Mouse (Mus musculus): Measurements from ENCODE around the gene Ahdc1. TPM values are rescaled to one million over a fixed set of nuclear protein-coding genes. Genes with fewer than 3 reads are reported as not detected.

The Ahdc1 gene
- total RNA-seq, 2 experiments from 2014 or later: 27.4 to 31.7 TPM

DNA sequence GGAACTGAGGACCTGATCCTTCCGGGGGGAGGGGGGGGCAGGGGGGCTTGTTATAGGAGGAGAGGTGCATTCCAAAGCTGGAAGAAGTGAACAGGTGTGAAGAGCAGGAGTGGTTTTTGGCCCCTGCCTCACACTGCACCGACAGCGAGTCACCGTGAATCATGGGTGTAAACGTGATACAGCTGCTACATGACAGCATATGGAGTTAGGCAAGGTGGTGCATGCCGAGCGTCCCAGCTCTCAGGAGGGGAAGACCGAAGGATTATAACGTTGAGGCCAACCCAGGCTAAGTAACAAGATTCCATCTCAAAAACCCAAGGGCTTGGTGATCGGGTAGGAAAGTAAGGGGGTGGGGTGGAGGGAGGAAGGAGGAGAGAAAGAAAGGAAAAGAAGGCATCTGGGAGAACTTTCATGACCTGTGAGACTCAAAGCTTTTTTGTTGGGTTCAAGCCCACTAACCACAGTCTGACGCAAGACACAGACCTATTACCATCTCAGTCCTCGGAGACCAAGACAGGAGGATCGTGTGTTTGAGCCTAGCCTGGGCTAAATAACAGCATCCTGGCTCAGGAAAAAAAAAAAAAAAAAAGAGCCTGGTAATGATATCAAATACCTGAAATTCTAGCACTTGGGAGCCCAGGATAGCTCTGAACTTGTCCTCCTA lies 101.2 kb downstream of the Ahdc1 start:
- DNase-seq: no peak
- intact Hi-C loops (cut with DNase I): no loop called here

DNA sequence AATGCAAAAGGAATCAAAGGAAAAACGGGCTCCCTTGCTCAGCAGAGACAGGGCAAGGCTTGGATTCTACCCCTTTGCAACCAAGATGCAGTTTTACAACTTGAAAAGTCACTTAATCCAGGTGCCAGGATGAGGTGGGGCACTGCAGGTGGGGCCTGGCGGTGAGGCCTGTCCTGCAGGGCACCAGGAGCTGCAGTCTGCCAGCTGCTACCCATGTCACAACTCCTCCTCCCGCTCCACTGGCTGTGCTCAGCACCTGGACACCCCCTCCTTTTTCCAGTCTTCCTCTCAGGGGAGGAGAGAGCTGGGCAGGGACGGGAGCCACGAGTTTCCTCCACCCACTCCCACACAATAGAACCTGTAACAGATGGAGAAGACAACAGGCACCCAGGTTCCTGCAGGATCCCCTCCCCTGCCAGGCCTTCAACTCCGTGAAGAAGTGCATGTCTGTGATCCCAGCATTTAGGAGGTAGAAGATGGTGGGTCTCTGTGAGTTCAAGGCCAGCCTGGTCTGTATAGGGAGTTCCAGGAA lies 102.4 kb downstream of the Ahdc1 start:
- intact Hi-C loops (cut with DNase I): no loop called here
- DNase-seq: no peak

DNA sequence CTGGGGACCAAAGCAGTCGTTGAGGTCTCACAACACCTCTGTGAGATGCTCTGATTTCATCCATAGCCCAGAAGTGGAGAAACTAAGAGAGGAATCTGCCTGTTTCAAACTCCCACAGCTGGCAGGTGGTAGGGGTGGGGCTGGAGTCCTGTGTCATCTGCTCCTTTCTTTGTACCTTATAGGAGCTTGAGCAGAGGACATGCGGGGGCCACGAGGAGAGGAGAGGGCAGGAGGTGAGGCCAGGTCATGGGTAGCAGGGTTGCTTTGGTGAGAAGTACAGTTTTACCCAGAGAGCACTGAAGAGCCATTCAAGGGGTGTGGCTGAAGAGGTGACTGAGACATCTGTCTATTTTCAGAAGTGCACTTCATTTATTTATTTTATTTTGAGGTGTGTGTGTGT lies 103.7 kb downstream of the Ahdc1 start:
- intact Hi-C loops (cut with DNase I): no loop called here
- no peak for DNase-seq

DNA sequence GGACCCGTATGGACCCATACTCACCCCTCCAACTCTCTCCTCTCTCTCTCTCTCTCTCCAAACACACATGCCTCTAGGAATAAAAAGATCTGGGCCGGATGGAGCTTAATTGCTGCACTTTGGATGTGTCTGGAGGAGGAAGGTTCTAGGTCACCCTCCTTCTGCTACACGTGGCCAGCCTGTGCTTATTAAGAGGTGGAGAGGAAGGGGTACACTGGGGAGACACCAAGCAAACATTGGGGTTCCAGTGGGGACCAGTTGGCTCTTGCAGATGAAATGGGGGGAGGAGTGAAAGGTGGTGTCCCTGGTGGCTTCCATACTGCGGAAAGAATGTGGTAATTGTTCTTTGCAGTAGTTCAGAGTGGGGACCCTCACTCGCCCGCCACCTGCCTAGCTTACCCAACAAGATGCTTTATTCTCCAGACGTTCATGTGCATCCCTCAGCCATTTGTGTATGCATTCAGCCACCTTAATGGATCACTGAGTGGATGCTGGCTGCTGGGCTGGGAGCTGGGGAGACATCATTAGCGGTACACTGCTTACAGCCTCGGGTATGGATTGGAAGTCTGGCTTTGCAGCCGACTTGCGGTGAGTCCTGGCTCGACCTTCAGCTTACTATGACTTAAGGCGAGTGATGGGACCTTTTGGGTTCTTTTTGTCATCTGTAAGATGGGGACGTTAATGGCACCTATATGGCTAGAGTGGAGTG lies 104.8 kb downstream of the Ahdc1 start:
- DNase-seq: no peak
- intact Hi-C loops (cut with DNase I): no loop called here

DNA sequence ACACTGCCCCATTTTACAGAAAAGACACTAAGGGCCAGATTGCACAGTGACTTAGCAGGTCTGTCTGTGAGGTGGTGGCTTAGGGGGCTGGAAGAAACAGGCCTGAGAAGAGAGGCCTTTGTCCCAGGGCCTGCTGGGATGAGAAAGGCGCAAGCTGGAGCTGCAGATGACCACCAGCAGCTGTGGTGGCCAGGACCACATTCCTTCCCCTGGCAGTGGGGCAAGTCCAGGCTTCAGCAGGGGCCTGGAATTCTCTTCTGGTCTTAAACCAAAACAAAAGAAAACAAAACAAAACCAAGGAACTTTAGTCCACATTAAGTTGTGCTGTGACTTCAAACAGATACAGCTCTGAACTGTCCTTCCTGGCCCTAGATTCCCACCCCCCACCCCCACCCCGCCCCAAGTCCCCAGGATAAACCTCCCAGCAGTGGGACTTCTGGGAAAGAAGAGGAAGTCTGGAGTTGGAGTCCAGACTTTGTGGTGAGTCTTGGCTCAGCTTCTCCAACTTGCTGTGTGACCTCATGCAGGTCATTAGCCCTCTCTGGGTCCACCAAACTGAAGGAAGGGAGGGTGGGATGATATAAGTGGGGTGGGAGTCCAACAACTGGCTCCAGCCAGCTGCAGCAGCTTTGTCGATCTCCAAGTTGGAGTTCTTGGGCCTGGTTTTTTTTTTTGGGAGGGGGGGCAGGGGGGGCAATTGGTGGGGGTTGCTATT lies 105.9 kb downstream of the Ahdc1 start:
- intact Hi-C loops (cut with DNase I): no loop called here
- peak in 1 of 2 experiments; percentile 25 for DNase-seq

DNA sequence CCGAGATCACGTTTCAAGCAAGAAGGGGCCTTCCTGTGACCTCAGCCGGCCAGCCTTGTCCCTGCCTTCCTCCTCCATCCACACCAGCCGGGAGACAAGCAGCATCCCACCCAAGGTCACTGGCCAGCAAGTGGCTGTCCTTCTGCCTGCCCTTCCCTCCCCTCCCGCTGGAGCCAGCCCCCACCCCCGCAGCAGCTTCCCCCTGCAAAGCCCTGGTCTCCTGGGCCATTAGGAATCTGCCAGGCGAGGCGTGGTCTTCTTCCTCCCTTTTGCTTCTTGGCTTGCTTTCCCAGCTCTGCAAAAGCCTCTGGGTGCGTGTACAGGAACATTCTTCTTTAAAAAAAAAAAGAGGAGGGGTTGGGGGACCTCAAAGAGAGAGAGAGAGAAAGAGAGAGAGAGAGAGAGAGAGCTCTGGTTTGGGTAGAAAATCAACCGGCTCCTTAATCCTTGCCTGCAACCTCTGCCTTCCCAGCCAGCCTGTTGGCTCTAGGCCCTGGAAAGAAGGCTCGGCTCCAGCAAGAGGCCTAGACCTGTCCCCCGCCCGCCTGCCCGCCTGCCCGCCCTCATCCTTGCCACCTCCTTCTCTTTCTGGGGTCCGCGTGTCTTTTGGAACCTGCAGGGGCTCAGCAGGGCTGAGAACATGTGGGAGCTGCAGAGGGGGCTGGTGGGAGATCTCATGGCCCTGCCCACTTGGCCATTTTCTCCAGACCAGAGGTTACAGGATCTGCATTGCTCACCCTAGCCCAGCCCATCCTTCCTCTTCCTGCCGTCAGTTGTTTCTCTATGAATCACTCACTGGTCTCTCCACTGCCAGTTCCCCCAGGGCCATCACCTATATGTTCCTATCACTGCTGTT lies 106.7 kb downstream of the Ahdc1 start:
- peak; percentile 87 to 88 for DNase-seq

DNA sequence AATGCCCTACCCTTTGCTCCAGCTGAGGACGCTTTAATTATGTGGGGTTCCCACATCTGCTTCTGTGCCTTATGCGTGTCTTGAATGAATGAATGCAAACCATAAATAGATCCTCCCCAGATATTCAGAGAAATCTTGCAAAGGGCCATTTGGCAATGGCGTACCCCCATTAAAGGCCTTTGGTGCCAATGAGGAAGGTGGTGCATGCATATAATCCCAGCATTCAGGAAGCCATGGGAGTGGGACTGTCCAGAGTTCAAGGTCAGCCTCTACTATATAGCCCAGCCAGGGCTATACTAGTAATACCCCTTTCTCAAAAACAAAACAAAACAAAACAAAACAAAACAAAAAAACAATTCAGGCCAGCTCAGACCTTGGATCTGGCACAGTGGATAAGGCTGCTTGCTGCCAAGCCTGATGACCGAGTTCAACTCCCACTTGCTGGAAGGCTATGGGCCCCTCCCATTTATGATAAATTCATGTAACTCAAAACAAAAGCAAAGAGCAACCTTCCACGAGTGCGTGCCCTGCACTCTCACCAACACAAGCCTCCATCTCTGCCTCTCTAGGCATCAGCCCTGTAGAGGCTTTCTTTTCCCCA lies 107.8 kb downstream of the Ahdc1 start:
- intact Hi-C loops (cut with DNase I): no loop called here

More for the DNA sequence above, 106.7 kb downstream of the Ahdc1 start:
- intact Hi-C loops (cut with DNase I): no loop called here

DNA sequence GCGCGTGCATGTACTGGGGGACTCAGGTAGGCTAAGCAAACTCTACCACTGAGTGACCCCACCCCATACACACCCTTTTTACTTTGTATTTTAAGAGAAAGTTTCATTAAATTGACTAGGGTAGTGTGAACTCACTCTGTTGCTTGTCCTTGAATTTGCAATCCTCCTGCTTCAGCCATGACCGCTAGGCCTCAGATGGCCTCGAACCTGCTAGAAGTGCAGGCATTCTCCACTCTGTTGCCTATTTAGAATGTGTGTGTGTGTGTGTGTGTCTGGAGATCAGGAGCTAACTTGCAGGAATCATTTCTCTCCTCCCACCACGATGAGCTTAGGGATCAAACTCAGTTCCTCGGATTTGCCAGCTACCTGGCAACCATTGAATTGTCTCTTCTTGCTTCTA lies 108.5 kb downstream of the Ahdc1 start:
- intact Hi-C loops (cut with DNase I): no loop called here
- DNase-seq: no peak

More for the DNA sequence above, 107.8 kb downstream of the Ahdc1 start:
- no peak for DNase-seq

DNA sequence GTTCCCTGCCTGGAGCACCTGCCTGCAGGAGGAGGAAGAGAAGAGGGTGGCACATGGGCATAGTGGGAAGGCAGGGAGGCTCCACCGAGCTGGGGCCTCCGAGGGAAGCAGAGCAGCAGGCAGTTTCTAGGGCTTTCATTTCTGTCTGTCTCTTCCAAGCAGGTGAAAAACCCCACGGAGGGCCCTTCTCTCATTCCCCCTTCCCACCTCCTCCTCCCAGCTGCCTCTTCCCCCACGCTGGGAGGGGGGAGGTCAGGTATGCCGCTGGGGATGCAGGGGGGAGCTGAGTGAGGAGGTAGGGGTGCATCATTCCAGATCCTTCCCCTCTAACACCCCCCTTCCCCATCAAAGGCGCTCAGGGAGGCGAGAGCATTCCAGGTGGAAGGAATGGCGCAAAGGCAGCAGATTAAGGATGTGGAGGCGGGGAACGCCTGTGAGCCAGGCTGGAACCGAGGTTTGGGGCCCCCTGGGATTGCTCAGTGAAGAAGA lies 109.8 kb downstream of the Ahdc1 start:
- DNase-seq: peak in 1 of 2 experiments; percentile 15
- intact Hi-C loops (cut with DNase I): no loop called here

DNA sequence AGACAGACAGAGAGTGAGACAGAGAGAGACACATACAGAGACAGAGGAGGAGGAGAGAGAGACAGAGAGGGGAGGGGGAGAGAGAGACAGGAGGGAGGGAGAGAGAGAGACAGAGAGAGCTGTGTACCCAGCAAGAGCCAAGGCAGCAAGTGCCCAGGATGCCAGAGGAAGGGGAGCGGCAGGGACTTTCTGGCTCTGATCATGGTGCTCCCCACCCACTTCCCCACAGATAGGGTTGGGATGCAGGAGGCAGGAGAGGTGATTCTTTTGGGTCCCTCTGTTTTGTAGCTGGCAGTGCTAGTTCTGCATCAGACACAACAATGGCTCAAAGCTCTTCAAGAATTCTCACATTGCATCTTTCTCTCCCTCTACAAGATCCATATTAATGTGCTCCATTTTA lies 110.4 kb downstream of the Ahdc1 start:
- intact Hi-C loops (cut with DNase I): no loop called here

DNA sequence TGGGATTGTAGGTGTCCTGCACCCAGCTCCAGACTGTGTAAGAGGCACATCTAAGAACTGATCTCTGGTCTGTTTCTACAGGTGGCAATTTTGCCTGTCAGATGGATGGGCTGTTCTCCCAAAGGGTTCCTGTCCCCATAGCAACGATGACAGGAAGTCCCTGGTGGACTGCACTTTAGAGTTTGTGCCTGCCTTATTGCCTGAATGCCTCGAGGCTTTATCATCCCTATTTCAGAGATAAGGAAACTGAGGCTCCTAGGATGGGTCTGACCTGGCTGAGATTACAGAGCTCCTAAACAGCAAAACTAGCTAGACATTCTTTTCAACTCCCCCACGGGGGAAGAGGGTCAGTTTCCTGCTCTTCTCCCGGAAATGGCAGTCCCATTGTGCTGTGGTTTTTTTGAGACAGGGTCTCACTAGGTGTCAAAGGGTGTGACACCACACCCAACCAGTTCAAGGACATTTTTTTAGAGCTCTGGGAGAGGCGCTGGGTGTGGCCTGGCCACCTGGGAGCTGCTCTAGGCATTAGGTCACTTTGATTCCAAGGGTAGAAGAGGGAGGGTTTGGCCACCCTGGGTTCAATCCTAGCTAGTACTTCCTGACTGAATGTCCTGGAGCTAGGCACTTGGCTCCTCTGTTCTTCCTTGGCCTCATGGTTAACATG lies 111.0 kb downstream of the Ahdc1 start:
- no peak for DNase-seq
- intact Hi-C loops (cut with DNase I): no loop called here

More for the DNA sequence above, 110.4 kb downstream of the Ahdc1 start:
- DNase-seq: no peak

DNA sequence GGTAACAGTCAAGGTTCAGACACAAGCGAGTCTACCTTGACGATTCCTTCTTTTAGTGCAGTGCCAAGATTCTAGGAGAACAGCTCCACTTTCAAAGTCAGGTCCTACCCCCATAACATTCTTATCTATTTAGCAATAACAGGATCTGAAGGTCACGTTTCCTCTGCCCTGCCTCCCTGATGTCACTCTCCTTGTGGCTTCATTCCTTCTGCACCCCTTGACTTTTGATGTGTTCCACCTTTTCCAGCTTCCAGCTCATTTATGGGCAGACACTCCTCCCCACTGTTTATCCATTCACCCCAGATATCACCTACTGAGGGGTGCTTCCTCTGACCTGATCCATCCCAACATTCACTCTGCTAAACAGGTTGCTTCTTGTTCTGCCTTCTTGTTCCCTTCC lies 116.0 kb downstream of the Ahdc1 start:
- no peak for DNase-seq
- intact Hi-C loops (cut with DNase I): no loop called here

Other genes starting within 250 kb of the Ahdc1 start
- 10 to 100 TPM; 13.8 to 14.7 TPM for gene Rpa2, start 242.9 kb upstream of the Ahdc1 start, total RNA-seq (2021)
- under 1 TPM; 0.72 to 0.87 TPM for gene Themis2, start 214.9 kb upstream of the Ahdc1 start, total RNA-seq (2021)
- 10 to 100 TPM; 11.2 to 12.5 TPM for gene Ppp1r8, start 168.1 kb upstream of the Ahdc1 start, total RNA-seq (2021)
- gene Stx12, start 126.8 kb upstream of the Ahdc1 start, total RNA-seq (2021): 10 to 100 TPM; 21.8 to 22.3 TPM
- 10 to 100 TPM; 22.0 to 29.5 TPM for gene Fam76a, start 88.7 kb upstream of the Ahdc1 start, total RNA-seq (2021)
- under 1 TPM in 1 of 2 experiments, not detected in 1; 0.10 TPM for gene Fgr, start 37.2 kb upstream of the Ahdc1 start, total RNA-seq (2021)
- gene Wasf2, start 119.2 kb downstream of the Ahdc1 start, total RNA-seq (2021): 10 to 100 TPM; 31.1 to 31.8 TPM
- under 1 TPM in 1 of 2 experiments, not detected in 1; 0.27 TPM for gene Cd164l2, start 200.9 kb downstream of the Ahdc1 start, total RNA-seq (2021)
- gene Gpr3, start 201.3 kb downstream of the Ahdc1 start, total RNA-seq (2021): not detected
- 10 to 100 TPM in 1 of 2 experiments, 1 to 10 TPM in 1; 7.1 to 10.4 TPM for gene Map3k6, start 229.6 kb downstream of the Ahdc1 start, total RNA-seq (2021)

Data from gastrocnemius, postnatal 36 days (tissue).